Mouse (Mus musculus): ENCODE measurements around the gene March10.

Gene March10

GRCm38 (mm10) chr11:105466756-105467155 lies 10.2 kb upstream of the March10 start:
- no peak for DNase-seq (ENCODE audit: low read depth, low spot score)

GRCm38 (mm10) chr11:105465488-105465887 lies 9.0 kb upstream of the March10 start:
- no peak for DNase-seq (ENCODE audit: low read depth, low spot score)

- no peak for DNase-seq (ENCODE audit: low read depth, low spot score)
These were observed 8.0 kb upstream of the March10 start for GRCm38 (mm10) chr11:105464430-105464967.

- DNase-seq (ENCODE audit: low read depth, low spot score), result no peak
These were observed 3.4 kb upstream of the March10 start for GRCm38 (mm10) chr11:105459900-105460299.

GRCm38 (mm10) chr11:105457041-105457440 lies 506 bp upstream of the March10 start:
- no peak for DNase-seq (ENCODE audit: low read depth, low spot score)

- DNase-seq (ENCODE audit: low read depth, low spot score), result peak; percentile 62
These were observed 1.4 kb downstream of the March10 start for GRCm38 (mm10) chr11:105455118-105455517.

GRCm38 (mm10) chr11:105453084-105453483 lies 3.5 kb downstream of the March10 start:
- no peak for DNase-seq (ENCODE audit: low read depth, low spot score)

- DNase-seq (ENCODE audit: low read depth, low spot score), result no peak
These were observed 4.0 kb downstream of the March10 start for GRCm38 (mm10) chr11:105452504-105452903.

GRCm38 (mm10) chr11:105451553-105452135 lies 4.9 kb downstream of the March10 start:
- no peak for DNase-seq (ENCODE audit: low read depth, low spot score)

GRCm38 (mm10) chr11:105449581-105450315 lies 6.8 kb downstream of the March10 start:
- no peak for DNase-seq (ENCODE audit: low read depth, low spot score)

- no peak for DNase-seq (ENCODE audit: low read depth, low spot score)
These were observed 8.9 kb downstream of the March10 start for GRCm38 (mm10) chr11:105447661-105448060.

GRCm38 (mm10) chr11:105446221-105446620 lies 10.3 kb downstream of the March10 start:
- DNase-seq (ENCODE audit: low read depth, low spot score), result no peak

- DNase-seq (ENCODE audit: low read depth, low spot score), result no peak
These were observed 10.8 kb downstream of the March10 start for GRCm38 (mm10) chr11:105445741-105446140.

- no peak for DNase-seq (ENCODE audit: low read depth, low spot score)
These were observed 11.6 kb downstream of the March10 start for GRCm38 (mm10) chr11:105444929-105445328.

- peak; percentile 66 for DNase-seq (ENCODE audit: low read depth, low spot score)
These were observed 13.0 kb downstream of the March10 start for GRCm38 (mm10) chr11:105443505-105443904.

GRCm38 (mm10) chr11:105439796-105440195 lies 16.7 kb downstream of the March10 start:
- no peak for DNase-seq (ENCODE audit: low read depth, low spot score)

GRCm38 (mm10) chr11:105438907-105439306 lies 17.6 kb downstream of the March10 start:
- no peak for DNase-seq (ENCODE audit: low read depth, low spot score)

GRCm38 (mm10) chr11:105426441-105426840 lies 30.1 kb downstream of the March10 start:
- no peak for DNase-seq (ENCODE audit: low read depth, low spot score)

GRCm38 (mm10) chr11:105424643-105425042 lies 31.9 kb downstream of the March10 start:
- DNase-seq (ENCODE audit: low read depth, low spot score), result no peak

- DNase-seq (ENCODE audit: low read depth, low spot score), result peak; percentile 94
These were observed 35.7 kb downstream of the March10 start for GRCm38 (mm10) chr11:105420671-105421450.

- peak; percentile 65 for DNase-seq (ENCODE audit: low read depth, low spot score)
These were observed 36.6 kb downstream of the March10 start for GRCm38 (mm10) chr11:105419946-105420345.

- no peak for DNase-seq (ENCODE audit: low read depth, low spot score)
These were observed 42.5 kb downstream of the March10 start for GRCm38 (mm10) chr11:105414009-105414408.

Data from brain, adult 2 months (tissue).